Mouse (Mus musculus) liver, embryonic 13.5 days (tissue): ENCODE measurements around the gene Plp2. TPM values are rescaled to one million over a fixed set of nuclear protein-coding genes. Genes with fewer than 3 reads are reported as not detected.

Source experiments
- ATAC-seq: fragments of 200-750 bp; cut with Nextera tagmentation; 2 replicates; pipeline ENCODE4 v1.8.0; 2017; ENCODE audit warnings: low read depth, mild to moderate bottlenecking, moderate number of reproducible peaks, moderate library complexity
- DNase-seq: peaks from one replicate; pipeline ENCODE4 v3.0.0; 2022
- H3K27ac ChIP-seq: fragments of 300-500 bp; sonication (generic); 2 replicates; pipeline ENCODE4 v1.5.1; 2015; ENCODE audit warnings: moderate library complexity, mild to moderate bottlenecking, inconsistent platforms
- H3K27me3 ChIP-seq: fragments of 300-500 bp; sonication (generic); 2 replicates; pipeline ENCODE4 v1.6.1; 2015; ENCODE audit warnings: mild to moderate bottlenecking, inconsistent platforms
- H3K36me3 ChIP-seq: fragments of 300-500 bp; sonication (generic); 2 replicates; pipeline ENCODE4 v1.6.1; 2015; ENCODE audit warnings: mild to moderate bottlenecking, inconsistent platforms
- H3K4me1 ChIP-seq: fragments of 300-500 bp; sonication (generic); replicated peaks from 2 replicates; pipeline ENCODE4 v1.6.1; 2015; ENCODE audit warnings: inconsistent platforms
- H3K4me2 ChIP-seq: fragments of 300-500 bp; sonication (generic); 2 replicates; pipeline ENCODE4 v1.6.1; 2015; ENCODE audit warnings: inconsistent platforms, mild to moderate bottlenecking, moderate library complexity
- H3K4me3 ChIP-seq: fragments of 300-500 bp; sonication (generic); replicated peaks from 2 replicates; pipeline ENCODE4 v1.5.1; 2015; ENCODE audit warnings: mild to moderate bottlenecking, inconsistent platforms
- H3K9ac ChIP-seq: fragments of 300-500 bp; sonication (generic); 2 replicates; pipeline ENCODE4 v1.6.1; 2015; ENCODE audit warnings: mild to moderate bottlenecking, inconsistent platforms
- H3K9me3 ChIP-seq: fragments of 300-500 bp; sonication (generic); replicated peaks from 2 replicates; pipeline ENCODE4 v1.6.1; 2016; ENCODE audit warnings: inconsistent platforms
- WGBS: fragments of 180-500 bp; shearing (Covaris S2); methylation state at CpG from one replicate; pipeline ENCODE4 v1.1.7; 2015; ENCODE audit not compliant: insufficient replicate concordance; 5-methylcytosine and 5-hydroxymethylcytosine counted together
- polyA plus RNA-seq: library from polyadenylated mRNA; unstranded; fragments of >200 nt; fragmentation: Nextera tagmentation; extraction: Ambion mirVana; gene quantifications from 2 replicates; pipeline ENCODE4 v1.2.1, GENCODE M21; 2015

Gene Plp2
- polyA plus RNA-seq, 1 experiment from 2014 or later = 32.5 TPM

DNA sequence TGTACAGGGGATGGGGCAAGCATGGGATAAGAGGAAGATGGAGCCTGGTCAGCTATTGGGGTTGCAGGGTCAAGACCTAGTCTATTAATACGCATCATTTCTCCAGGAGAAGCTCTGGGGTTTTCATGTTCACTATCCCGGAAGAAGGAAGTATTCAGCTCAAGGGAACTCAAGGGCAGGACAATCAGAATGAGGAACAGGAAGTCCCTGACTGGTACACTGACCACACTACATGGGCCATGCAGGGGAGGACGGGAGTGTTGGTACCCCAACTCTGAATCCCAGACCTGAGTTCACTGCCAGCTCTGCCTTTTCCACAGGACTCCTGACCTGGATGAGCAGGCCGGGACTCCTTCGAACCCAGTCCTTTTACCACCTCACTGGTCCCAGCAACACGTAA lies 38.6 kb downstream of the Plp2 start:
- Histone ChIP-seq H3K4me2 (no peak overlapping the region), H3K36me3 (no peaks in the 10 kb centered on the region), H3K9ac (no peak overlapping the region), H3K4me1 (no peaks in the 10 kb centered on the region), H3K27me3 (no peaks in the 10 kb centered on the region), H3K9me3 (no peaks in the 10 kb centered on the region), H3K27ac (no peak overlapping the region), H3K4me3 (no peak overlapping the region)
- 67% methylated on average over 6 of the region's 6 CpGs for WGBS
- no peak for ATAC-seq
- DNase-seq = no peak

Other genes starting within 250 kb of the Plp2 start
- gene Foxp3, start 97.7 kb downstream of the Plp2 start, polyA plus RNA-seq = 0.05 TPM in 1 of 2 replicates, not detected in the other
- gene Ppp1r3f, start 97.1 kb downstream of the Plp2 start, polyA plus RNA-seq = 0.17 and 0.37 TPM in 2 replicates
- 22.3 and 23.4 TPM in 2 replicates for gene Ccdc22, start 65.9 kb downstream of the Plp2 start, polyA plus RNA-seq
- gene Cacna1f, start 64.3 kb downstream of the Plp2 start, polyA plus RNA-seq = 0.10 TPM in 1 of 2 replicates, not detected in the other
- 0.34 and 0.55 TPM in 2 replicates for gene Syp, start 32.9 kb downstream of the Plp2 start, polyA plus RNA-seq
- 0.86 and 0.95 TPM in 2 replicates for gene Prickle3, start 14.1 kb downstream of the Plp2 start, polyA plus RNA-seq
- not detected in 2 replicates for gene Magix, start 9.9 kb upstream of the Plp2 start, polyA plus RNA-seq
- 15.0 and 17.7 TPM in 2 replicates for gene Gpkow, start 25.7 kb upstream of the Plp2 start, polyA plus RNA-seq
- gene Wdr45, start 42.9 kb upstream of the Plp2 start, polyA plus RNA-seq = 13.3 and 15.2 TPM in 2 replicates
- 0.25 TPM in 1 of 2 replicates, not detected in the other for gene Gm45208, start 50.9 kb upstream of the Plp2 start, polyA plus RNA-seq
- gene Praf2, start 57.0 kb upstream of the Plp2 start, polyA plus RNA-seq = 8.3 and 9.1 TPM in 2 replicates
- 1.7 TPM in 2 replicates for gene Ccdc120, start 79.5 kb upstream of the Plp2 start, polyA plus RNA-seq
- gene Tfe3, start 91.2 kb upstream of the Plp2 start, polyA plus RNA-seq = 8.9 and 10.1 TPM in 2 replicates
- 30.6 and 32.3 TPM in 2 replicates for gene Gripap1, start 118.4 kb upstream of the Plp2 start, polyA plus RNA-seq
- 0.13 and 0.34 TPM in 2 replicates for gene Kcnd1, start 150.9 kb upstream of the Plp2 start, polyA plus RNA-seq
- gene Otud5, start 170.0 kb upstream of the Plp2 start, polyA plus RNA-seq = 33.8 and 35.7 TPM in 2 replicates
- 2.8 and 4.3 TPM in 2 replicates for gene Pim2, start 206.9 kb upstream of the Plp2 start, polyA plus RNA-seq
- gene Slc35a2, start 212.6 kb upstream of the Plp2 start, polyA plus RNA-seq = 17.1 and 17.8 TPM in 2 replicates
- 58.2 and 60.3 TPM in 2 replicates for gene Pqbp1, start 227.9 kb upstream of the Plp2 start, polyA plus RNA-seq
- 96.5 and 97.0 TPM in 2 replicates for gene Timm17b, start 228.0 kb upstream of the Plp2 start, polyA plus RNA-seq
- gene Gm10491, start 236.4 kb upstream of the Plp2 start, polyA plus RNA-seq = not detected in 2 replicates
- gene Gm10490, start 238.2 kb upstream of the Plp2 start, polyA plus RNA-seq = not detected in 2 replicates
- gene Pcsk1n, start 248.4 kb upstream of the Plp2 start, polyA plus RNA-seq = 0.18 and 0.19 TPM in 2 replicates